In the genomic region with DNA sequence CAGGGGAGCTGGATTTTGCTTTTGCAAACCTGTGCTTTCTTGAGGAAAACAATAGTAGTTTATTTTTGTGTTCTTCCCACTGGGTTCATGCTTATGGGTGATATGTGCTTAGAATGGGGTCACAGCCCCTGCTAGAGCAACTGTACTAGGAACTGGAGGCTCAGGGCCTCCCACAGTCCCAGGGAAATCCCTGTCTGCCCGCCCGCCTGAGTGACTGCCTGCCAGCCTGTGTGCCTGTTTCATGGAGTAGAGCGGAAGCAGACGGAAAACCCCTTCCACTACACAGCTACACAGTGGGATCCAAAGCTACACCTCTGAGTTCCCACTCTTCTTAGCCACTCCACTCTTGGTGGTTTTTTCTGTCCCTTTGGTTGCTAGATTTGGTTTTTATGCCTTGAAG, we compare ENCODE assay signal across 17 mouse cellular contexts. TPM values are rescaled to one million over a fixed set of nuclear protein-coding genes. Genes with fewer than 3 reads are reported as not detected.
DNase-seq lines count a peak whose midpoint lies in the region; ATAC-seq and TF ChIP-seq lines count a peak whose summit lies in the region.
"Had no signal": no experiment of that assay in that cellular context is flagged by ENCODE, and none has a peak within 500 bp of the region (broad histone marks: within the 10 kb centered on the region; RNA-seq: fewer than 3 reads in every experiment).

No protein-coding gene starts in this region.

- H3K4me3 ChIP-seq in gastrocnemius, adult 2 months = no peak overlapping the region
- H3K4me3 ChIP-seq in kidney, embryonic 16.5 days (ENCODE audit: low read length) = no peak overlapping the region
- no peak overlapping the region for H3K4me3 ChIP-seq in brown adipose tissue, adult 24 weeks (ENCODE audit: insufficient read depth, low read depth, low read length)
- H3K4me3 ChIP-seq in limb, embryonic 15.5 days = no peak overlapping the region
- H3K4me3 ChIP-seq: midbrain, embryonic 12.5 days had no signal

- TF ChIP-seq CTCF in gastrocnemius, adult 2 months (IDR thresholded peaks at IDR 0.05) = no peak

- intact Hi-C loops in gastrocnemius, adult 2 months (cut with DNase I) = loop anchor here (1.0 to 10.0 kb wide), 2 partner anchors 27 to 223 kb away; partner anchors contain the start of gene Lgalsl

- DNase-seq in gastrocnemius, adult 2 months = no peak
- no peak for DNase-seq in gastrocnemius, postnatal 10 days
- DNase-seq in kidney, postnatal 36 days = no peak
- DNase-seq in ovary, postnatal 14 days (ENCODE audit: low spot score) = no peak
- no peak for DNase-seq in T-cell, adult 2 months (ENCODE audit: low spot score)
- DNase-seq: adrenal gland, postnatal 36 days; B cell, adult 2 months; embryo, embryonic 11 days; forebrain, postnatal 0 days; liver; lung, embryonic 14.5 days; right cerebral cortex, postnatal 25 days; thymus, postnatal 25 days had no signal

- no peaks in the 10 kb centered on the region for H3K9me3 ChIP-seq in kidney, embryonic 16.5 days (ENCODE audit: low read length)
- no peaks in the 10 kb centered on the region for H3K9me3 ChIP-seq in limb, embryonic 15.5 days
- H3K9me3 ChIP-seq: midbrain, embryonic 12.5 days had no signal

- no peak overlapping the region for H3K4me2 ChIP-seq in kidney, embryonic 16.5 days (replicated peaks; ENCODE audit: low read depth, low read length)
- H3K4me2 ChIP-seq in limb, embryonic 15.5 days = no peak overlapping the region
- H3K4me2 ChIP-seq: lung, embryonic 14.5 days; midbrain, embryonic 12.5 days had no signal

- no peaks in the 10 kb centered on the region for H3K27me3 ChIP-seq in kidney, embryonic 16.5 days (ENCODE audit: insufficient read depth, low read length)
- H3K27me3 ChIP-seq in limb, embryonic 15.5 days = no peaks in the 10 kb centered on the region

- peaks cover 26% of the 10 kb centered on the region for H3K4me1 ChIP-seq in kidney, embryonic 16.5 days (ENCODE audit: insufficient read depth, low read length)
- peaks cover 13% of the 10 kb centered on the region for H3K4me1 ChIP-seq in brown adipose tissue, adult 24 weeks (ENCODE audit: control insufficient read depth, insufficient read depth, insufficient read length, low read length)
- H3K4me1 ChIP-seq in limb, embryonic 15.5 days = peaks cover 44% of the 10 kb centered on the region

- no peaks in the 10 kb centered on the region for H3K36me3 ChIP-seq in kidney, embryonic 16.5 days (ENCODE audit: insufficient read depth, low read length)
- no peaks in the 10 kb centered on the region for H3K36me3 ChIP-seq in limb, embryonic 15.5 days
- H3K36me3 ChIP-seq: midbrain, embryonic 12.5 days had no signal

- H3K27ac ChIP-seq in gastrocnemius, adult 2 months = peak overlapping the region; percentile 92
- peak overlapping the region; percentile 0; the same call in 1 of the 2 replicates for H3K27ac ChIP-seq in kidney, embryonic 16.5 days (ENCODE audit: low read length)
- peak overlapping the region; percentile 99 for H3K27ac ChIP-seq in brown adipose tissue, adult 24 weeks (replicated peaks; ENCODE audit: low read depth, low read length)
- peak overlapping the region; percentile 90 for H3K27ac ChIP-seq in limb, embryonic 15.5 days
- H3K27ac ChIP-seq: midbrain, embryonic 12.5 days had no signal

- WGBS in kidney, embryonic 16.5 days = 87% methylated on average over 4 of the region's 4 CpGs
- 86% methylated on average over 4 of the region's 4 CpGs for WGBS in limb, embryonic 15.5 days

- no peak overlapping the region for H3K9ac ChIP-seq in kidney, embryonic 16.5 days (replicated peaks; ENCODE audit: low read length)
- H3K9ac ChIP-seq in limb, embryonic 15.5 days = no peak overlapping the region
- H3K9ac ChIP-seq: forebrain, postnatal 0 days; lung, embryonic 14.5 days; midbrain, embryonic 12.5 days had no signal

- ATAC-seq in kidney, embryonic 16.5 days (ENCODE audit: low FRiP score, low TSS enrichment) = no peak
- ATAC-seq in limb, embryonic 15.5 days (ENCODE audit: insufficient number of reproducible peaks, low FRiP score, low TSS enrichment, low read depth) = no peak

RNA-seq across cellular contexts. Expression of gene Lgalsl, which starts 27.1 kb away (rescaled TPM):
- 10 to 100 TPM; 72.0 to 79.2 TPM for total RNA-seq in gastrocnemius, adult 2 months (2021)
- 10 to 100 TPM; 61.6 to 64.2 TPM for total RNA-seq in gastrocnemius, postnatal 10 days (2021)
- 29.1 and 33.3 TPM in 2 replicates for polyA plus RNA-seq in kidney, embryonic 16.5 days (2015; fragmentation: Nextera tagmentation; extraction: Ambion mirVana)
- polyA plus RNA-seq in brown adipose tissue, adult 24 weeks (2012; ENCODE audit: insufficient read depth, insufficient read length, missing spikeins) = 13.3 and 13.9 TPM in 2 replicates
- polyA plus RNA-seq in limb, embryonic 15.5 days (2015; fragmentation: Nextera tagmentation; extraction: Ambion mirVana) = 80.3 and 87.4 TPM in 2 replicates

Comparison
In these comparisons a context has a peak if more than half of its experiments do, and no peak if none do; other contexts are left out.
1. H3K27ac ChIP-seq: peak in every context shown above with its lines; median percentile 99 in brown adipose tissue, adult 24 weeks; 92 in gastrocnemius, adult 2 months; 90 in limb, embryonic 15.5 days; 0 in kidney, embryonic 16.5 days.